In genomic region chr19:54323276-54323675, GRCm38 (mm10) we compare ENCODE assay signal across 24 mouse cellular contexts.
"Had no signal": no experiment of that assay in that cellular context is flagged by ENCODE, and none has a peak within 500 bp of the region (broad histone marks: within the 10 kb centered on the region; RNA-seq: fewer than 3 reads in every experiment).

No protein-coding gene starts in this region.

- H3K36me3 ChIP-seq: limb, embryonic 10.5 days; limb, embryonic 13.5 days; liver, embryonic 12.5 days; liver, embryonic 15.5 days; lung, embryonic 15.5 days; midbrain, embryonic 15.5 days; neural tube, embryonic 13.5 days had no signal

- ATAC-seq: liver, embryonic 12.5 days; midbrain, embryonic 15.5 days had no signal

- H3K9ac ChIP-seq: limb, embryonic 13.5 days; liver, embryonic 12.5 days; liver, embryonic 15.5 days; lung, embryonic 15.5 days; midbrain, embryonic 15.5 days; neural tube, embryonic 13.5 days had no signal

- H3K4me3 ChIP-seq: left cerebral cortex, adult 2 months; limb, embryonic 10.5 days; limb, embryonic 13.5 days; liver, embryonic 12.5 days; liver, embryonic 15.5 days; lung, embryonic 15.5 days; midbrain, embryonic 15.5 days; myocyte; neural tube, embryonic 13.5 days had no signal

- H3K27ac ChIP-seq: kidney, postnatal 0 days; left cerebral cortex, adult 2 months; limb, embryonic 10.5 days; limb, embryonic 13.5 days; liver, embryonic 12.5 days; liver, embryonic 15.5 days; lung, embryonic 15.5 days; midbrain, embryonic 15.5 days; neural tube, embryonic 13.5 days; stomach, postnatal 0 days had no signal

- H3K4me2 ChIP-seq: limb, embryonic 13.5 days; liver, embryonic 12.5 days; liver, embryonic 15.5 days; lung, embryonic 15.5 days; midbrain, embryonic 11.5 days; midbrain, embryonic 15.5 days; neural tube, embryonic 13.5 days had no signal

- H3K27me3 ChIP-seq: limb, embryonic 13.5 days; liver, embryonic 12.5 days; liver, embryonic 15.5 days; lung, embryonic 15.5 days; midbrain, embryonic 15.5 days; neural tube, embryonic 13.5 days had no signal

- H3K4me1 ChIP-seq: limb, embryonic 10.5 days; limb, embryonic 13.5 days; liver, embryonic 12.5 days; liver, embryonic 15.5 days; lung, embryonic 15.5 days; midbrain, embryonic 15.5 days; neural tube, embryonic 13.5 days had no signal

- DNase-seq: kidney, adult 18-20 months; kidney, adult 9 months; kidney, postnatal 36 days; layer of hippocampus, postnatal 36 days; liver; lung, adult 18-20 months; lung, postnatal 14 days; lung, postnatal 4 days; right cerebral cortex, adult 18-20 months; right cerebral cortex, postnatal 14 days; right cerebral cortex, postnatal 4 days; thymus, postnatal 25 days had no signal

- H3K9me3 ChIP-seq: limb, embryonic 10.5 days; limb, embryonic 13.5 days; liver, embryonic 12.5 days; liver, embryonic 15.5 days; lung, embryonic 15.5 days; midbrain, embryonic 15.5 days; neural tube, embryonic 13.5 days had no signal
